ENCODE assay signal across 20 mouse cellular contexts in the genomic region with DNA sequence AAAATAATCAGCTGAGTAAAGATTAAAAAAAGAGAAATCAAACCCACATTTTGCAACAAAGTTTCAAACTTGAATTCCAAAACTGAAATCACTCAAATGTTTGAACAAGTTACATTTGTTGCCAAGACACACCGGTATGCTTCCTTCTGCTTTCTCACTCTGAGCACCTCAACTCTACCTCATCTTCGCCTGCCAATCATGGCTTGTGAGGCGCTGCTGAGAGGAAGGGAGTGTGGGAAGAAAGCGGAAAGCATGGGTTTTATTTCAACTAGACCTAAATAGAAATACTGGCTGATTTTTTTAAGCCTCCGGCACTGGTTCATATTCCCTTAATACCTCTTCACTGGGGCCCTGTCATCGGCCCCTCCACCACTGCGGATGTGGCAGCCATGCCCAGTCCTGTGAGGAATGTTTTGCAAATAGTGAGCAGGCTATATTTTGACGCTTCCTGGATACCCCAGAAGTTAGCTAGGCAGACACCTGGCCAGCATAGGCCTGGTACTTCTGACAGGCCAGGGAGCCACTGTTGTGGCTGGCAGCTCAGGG. TPM values are rescaled to one million over a fixed set of nuclear protein-coding genes. Genes with fewer than 3 reads are reported as not detected.
DNase-seq lines count a peak whose midpoint lies in the region; ATAC-seq lines count a peak whose summit lies in the region.
"Had no signal": no experiment of that assay in that cellular context is flagged by ENCODE, and none has a peak within 500 bp of the region (broad histone marks: within the 10 kb centered on the region; RNA-seq: fewer than 3 reads in every experiment).

No protein-coding gene starts in this region.

- H3K9ac ChIP-seq in embryonic facial prominence, embryonic 13.5 days = no peak overlapping the region
- H3K9ac ChIP-seq: forebrain, embryonic 13.5 days; forebrain, postnatal 0 days; heart, embryonic 12.5 days; hindbrain, embryonic 13.5 days had no signal

- DNase-seq in embryonic facial prominence, embryonic 10.5 days (ENCODE audit: low spot score) = no peak
- DNase-seq in thymus, postnatal 14 days = peak; percentile 48
- no peak for DNase-seq in urinary bladder, postnatal 10 days (ENCODE audit: low spot score)
- DNase-seq in heart, postnatal 4 days = no peak
- DNase-seq: adrenal gland, postnatal 25 days; cerebellum, adult 18-20 months; cerebellum, adult 9-11 months; cerebellum, postnatal 36 days; forebrain, postnatal 0 days; gastrocnemius, adult 2 months; gastrocnemius, postnatal 25 days; heart, postnatal 36 days had no signal

- no peak overlapping the region for H3K4me2 ChIP-seq in embryonic facial prominence, embryonic 13.5 days
- H3K4me2 ChIP-seq: forebrain, embryonic 13.5 days; heart, embryonic 12.5 days; hindbrain, embryonic 13.5 days had no signal

- H3K27me3 ChIP-seq in embryonic facial prominence, embryonic 13.5 days = no peaks in the 10 kb centered on the region
- peaks cover 12% of the 10 kb centered on the region; the same call in 1 of the 2 replicates for H3K27me3 ChIP-seq in embryonic facial prominence, embryonic 10.5 days (replicated peaks; ENCODE audit: low read depth, poor library complexity, severe bottlenecking)

- no peaks in the 10 kb centered on the region for H3K36me3 ChIP-seq in embryonic facial prominence, embryonic 13.5 days
- no peaks in the 10 kb centered on the region for H3K36me3 ChIP-seq in embryonic facial prominence, embryonic 10.5 days (replicated peaks)
- H3K36me3 ChIP-seq: heart, embryonic 12.5 days; hindbrain, embryonic 13.5 days had no signal

- 72% methylated on average over 8 of the region's 8 CpGs for whole genome bisulfite sequencing in embryonic facial prominence, embryonic 13.5 days
- 86% methylated on average over 8 of the region's 8 CpGs for WGBS in embryonic facial prominence, embryonic 10.5 days

- ATAC-seq in embryonic facial prominence, embryonic 13.5 days (ENCODE audit: insufficient number of reproducible peaks, insufficient read depth, low FRiP score, low TSS enrichment, low read depth) = no peak
- peak; percentile 76 to 89 for ATAC-seq in hematopoietic stem cell, adult 5-6 weeks (replicated peaks in 1 of 2; ENCODE audit: insufficient read depth in 1 of 2, low FRiP score in 2 of 2, low TSS enrichment in 1 of 2, low read depth in 1 of 2, poor library complexity in 2 of 2, severe bottlenecking in 2 of 2)
- ATAC-seq in activated CD4-positive, CD25-positive, alpha-beta regulatory T cell, adult 4 months = no peak
- ATAC-seq: forebrain, embryonic 13.5 days; forebrain, postnatal 0 days; hindbrain, postnatal 0 days had no signal

- H3K4me1 ChIP-seq in embryonic facial prominence, embryonic 13.5 days = peaks cover 20% of the 10 kb centered on the region
- peaks cover 26% of the 10 kb centered on the region for H3K4me1 ChIP-seq in embryonic facial prominence, embryonic 10.5 days
- H3K4me1 ChIP-seq: forebrain, embryonic 13.5 days; hindbrain, embryonic 13.5 days had no signal

- H3K27ac ChIP-seq in embryonic facial prominence, embryonic 13.5 days = peak overlapping the region; percentile 62; the same call in 1 of the 2 replicates
- no peak overlapping the region for H3K27ac ChIP-seq in embryonic facial prominence, embryonic 10.5 days (replicated peaks)
- H3K27ac ChIP-seq: forebrain, embryonic 13.5 days; gastrocnemius, adult 2 months; hindbrain, embryonic 13.5 days; hindbrain, postnatal 0 days had no signal

- H3K4me3 ChIP-seq in embryonic facial prominence, embryonic 13.5 days = no peak overlapping the region
- H3K4me3 ChIP-seq in embryonic facial prominence, embryonic 10.5 days = no peak overlapping the region
- H3K4me3 ChIP-seq: forebrain, embryonic 13.5 days; gastrocnemius, adult 2 months; heart, embryonic 12.5 days; hindbrain, embryonic 13.5 days had no signal

- no peaks in the 10 kb centered on the region for H3K9me3 ChIP-seq in embryonic facial prominence, embryonic 13.5 days
- no peaks in the 10 kb centered on the region for H3K9me3 ChIP-seq in embryonic facial prominence, embryonic 10.5 days
- H3K9me3 ChIP-seq: forebrain, embryonic 13.5 days; heart, embryonic 12.5 days; hindbrain, embryonic 13.5 days had no signal

RNA-seq across cellular contexts. Expression of a gene that starts 10.3 kb away (rescaled TPM):
- polyA plus RNA-seq in embryonic facial prominence, embryonic 13.5 days (2015; fragmentation: Nextera tagmentation; extraction: Ambion mirVana) = 33.4 and 37.7 TPM in 2 replicates
- 9.0 and 11.1 TPM in 2 replicates for polyA plus RNA-seq in embryonic facial prominence, embryonic 10.5 days (2016; fragmentation: Nextera tagmentation; extraction: Ambion mirVana)
- 12.9 and 14.5 TPM in 2 replicates for total RNA-seq in hematopoietic stem cell, adult 5-6 weeks (2017)
- polyA plus RNA-seq in activated CD4-positive, CD25-positive, alpha-beta regulatory T cell, adult 4 months (2017; shearing (Covaris generic)) = 1 to 10 TPM; 3.5 to 5.9 TPM
- 1 to 10 TPM; 6.0 to 7.5 TPM for total RNA-seq in heart, postnatal 4 days (2021)
- total RNA-seq: granulocyte monocyte progenitor cell, adult 5-6 weeks had no signal

RNA-seq across cellular contexts. Expression of a gene that starts 12.5 kb away (rescaled TPM):
- polyA plus RNA-seq in embryonic facial prominence, embryonic 13.5 days (2015; fragmentation: Nextera tagmentation; extraction: Ambion mirVana) = 9.7 and 13.5 TPM in 2 replicates
- polyA plus RNA-seq in embryonic facial prominence, embryonic 10.5 days (2016; fragmentation: Nextera tagmentation; extraction: Ambion mirVana) = 10.2 and 10.6 TPM in 2 replicates
- 13.9 and 19.6 TPM in 2 replicates for total RNA-seq in hematopoietic stem cell, adult 5-6 weeks (2017)
- polyA plus RNA-seq in activated CD4-positive, CD25-positive, alpha-beta regulatory T cell, adult 4 months (2017; shearing (Covaris generic)) = 1 to 10 TPM; 6.8 to 7.1 TPM
- total RNA-seq in heart, postnatal 4 days (2021) = 10 to 100 TPM; 10.2 to 11.8 TPM

RNA-seq across cellular contexts. Expression of a gene that starts 25.3 kb away (rescaled TPM):
- 18.9 and 19.2 TPM in 2 replicates for polyA plus RNA-seq in embryonic facial prominence, embryonic 13.5 days (2015; fragmentation: Nextera tagmentation; extraction: Ambion mirVana)
- 16.4 and 18.0 TPM in 2 replicates for polyA plus RNA-seq in embryonic facial prominence, embryonic 10.5 days (2016; fragmentation: Nextera tagmentation; extraction: Ambion mirVana)
- total RNA-seq in hematopoietic stem cell, adult 5-6 weeks (2017) = 11.8 and 17.6 TPM in 2 replicates
- polyA plus RNA-seq in activated CD4-positive, CD25-positive, alpha-beta regulatory T cell, adult 4 months (2017; shearing (Covaris generic)) = 10 to 100 TPM in 1 of 2 experiments, 1 to 10 TPM in 1; 9.8 to 16.4 TPM
- total RNA-seq in heart, postnatal 4 days (2021) = 1 to 10 TPM; 5.3 to 7.8 TPM

RNA-seq across cellular contexts. Expression of a gene that starts 58.9 kb away (rescaled TPM):
- 3.4 and 4.7 TPM in 2 replicates for polyA plus RNA-seq in embryonic facial prominence, embryonic 13.5 days (2015; fragmentation: Nextera tagmentation; extraction: Ambion mirVana)
- polyA plus RNA-seq in embryonic facial prominence, embryonic 10.5 days (2016; fragmentation: Nextera tagmentation; extraction: Ambion mirVana) = 0.71 and 0.88 TPM in 2 replicates
- 102 and 139 TPM in 2 replicates for total RNA-seq in hematopoietic stem cell, adult 5-6 weeks (2017)
- 100 to 1,000 TPM; 269 to 282 TPM for polyA plus RNA-seq in activated CD4-positive, CD25-positive, alpha-beta regulatory T cell, adult 4 months (2017; shearing (Covaris generic))
- 1 to 10 TPM; 1.0 to 1.4 TPM for total RNA-seq in heart, postnatal 4 days (2021)

Comparison
In these comparisons a context has a peak if more than half of its experiments do, and no peak if none do; other contexts are left out.
1. ATAC-seq: peak in hematopoietic stem cell, adult 5-6 weeks (2 of 2); none in embryonic facial prominence, embryonic 13.5 days (single experiment) and activated CD4-positive, CD25-positive, alpha-beta regulatory T cell, adult 4 months (single experiment).